Mouse (Mus musculus) CH12.LX (cell line): ENCODE measurements at regions not wholly inside any gene's neighbourhood (a gene's known extent, or its start where the extent isn't known, plus 50 kb on each side); places are given as distances from the start of the nearest gene placed in this dataset.

Source experiments
- DNase-seq: peaks from one replicate; pipeline ENCODE4 v3.0.0-alpha.2; 2013; ENCODE audit errors: extremely low read depth
- H3K27ac ChIP-seq: 2 replicates; pipeline ENCODE4 v1.5.1; 2012; ENCODE audit warnings: low read depth, mild to moderate bottlenecking, control low read depth, moderate library complexity; ENCODE audit not compliant: insufficient read depth
- H3K27me3 ChIP-seq: replicated peaks from 2 replicates; pipeline ENCODE3; 2012; ENCODE audit warnings: inconsistent platforms
- H3K36me3 ChIP-seq, 2 experiments: replicated peaks in 1 of 2; 2 replicates each; pipeline versions ENCODE3 to v1.6.1; 2012; ENCODE audit warnings: inconsistent platforms in 1 of 2, low read length in 1 of 2, mild to moderate bottlenecking in 1 of 2, mixed read lengths in 1 of 2, moderate library complexity in 1 of 2; ENCODE audit not compliant: control insufficient read depth in 1 of 2, insufficient read depth in 1 of 2
- H3K4me1 ChIP-seq, 2 experiments: 2 replicates each; pipeline ENCODE4 v1.6.1; 2012; ENCODE audit warnings: inconsistent platforms in 1 of 2, moderate library complexity in 1 of 2; ENCODE audit not compliant: insufficient read depth in 2 of 2, control insufficient read depth in 1 of 2
- H3K4me2 ChIP-seq: 2 replicates; pipeline ENCODE4 v1.6.1; 2012; ENCODE audit warnings: low read depth, mild to moderate bottlenecking, control low read depth; ENCODE audit not compliant: poor library complexity, insufficient read depth, severe bottlenecking
- H3K4me3 ChIP-seq, 3 experiments: fragments of 150-350 bp in 1 of 3; sonication (generic) in 1 of 3; replicated peaks in 1 of 3; 2 replicates each; pipeline versions ENCODE3 to v1.5.1; 2011 to 2012; ENCODE audit warnings: low read depth in 2 of 3, low read length in 2 of 3, mild to moderate bottlenecking in 2 of 3, moderate library complexity in 2 of 3, control low read depth in 1 of 3, improper control_type of control experiment in 1 of 3, inconsistent platforms in 1 of 3, mixed read lengths in 1 of 3; ENCODE audit not compliant: poor library complexity in 1 of 3
- H3K79me2 ChIP-seq: replicated peaks from 2 replicates; pipeline ENCODE4 v1.6.1; 2012; ENCODE audit warnings: mild to moderate bottlenecking, moderate library complexity; ENCODE audit not compliant: control insufficient read depth, poor library complexity, insufficient read depth, severe bottlenecking; ENCODE audit errors: extremely low read depth
- H3K9ac ChIP-seq: 2 replicates; pipeline ENCODE4 v1.6.1; 2012; ENCODE audit warnings: low read depth, mild to moderate bottlenecking, control low read depth, moderate library complexity; ENCODE audit not compliant: insufficient read depth
- H3K9me3 ChIP-seq: replicated peaks from 2 replicates; pipeline ENCODE3; 2012; ENCODE audit warnings: low read length, inconsistent platforms, mixed read lengths
- BHLHE40 ChIP-seq: IDR thresholded peaks from 2 replicates; pipeline ENCODE4 v1.6.1; 2011; ENCODE audit warnings: mild to moderate bottlenecking, low read depth, low read length, improper control_type of control experiment
- CTCF ChIP-seq, 2 experiments: IDR thresholded peaks in 1 of 2; conservative IDR thresholded peaks in 1 of 2; 2 replicates each; pipeline ENCODE4 v1.5.1; 2011 to 2012; ENCODE audit warnings: low read depth in 2 of 2, low read length in 2 of 2, improper control_type of control experiment in 1 of 2, inconsistent platforms in 1 of 2, mild to moderate bottlenecking in 1 of 2, moderate library complexity in 1 of 2
- E2F4 ChIP-seq: IDR thresholded peaks from 2 replicates; pipeline ENCODE4 v1.6.1; 2011; ENCODE audit warnings: low read depth, low read length, improper control_type of control experiment; ENCODE audit not compliant: insufficient replicate concordance
- EP300 ChIP-seq: IDR thresholded peaks from 2 replicates; pipeline ENCODE4 v1.6.1; 2011; ENCODE audit warnings: low read length, improper control_type of control experiment
- HCFC1 ChIP-seq: IDR thresholded peaks from 2 replicates; pipeline ENCODE4 v1.6.1; 2012; ENCODE audit warnings: low read depth, mild to moderate bottlenecking, inconsistent platforms, low read length, improper control_type of control experiment
- IRF4 ChIP-seq: IDR thresholded peaks from 2 replicates; pipeline ENCODE4 v1.6.1; 2014; ENCODE audit warnings: low read depth, mild to moderate bottlenecking, inconsistent platforms, low read length, improper control_type of control experiment
- JUN ChIP-seq: IDR thresholded peaks from 2 replicates; pipeline ENCODE4 v1.6.1; 2011; ENCODE audit warnings: low read depth, mild to moderate bottlenecking, low read length, improper control_type of control experiment, moderate library complexity; ENCODE audit not compliant: insufficient read depth
- JUND ChIP-seq: conservative IDR thresholded peaks from 2 replicates; pipeline ENCODE4 v1.6.1; 2011; ENCODE audit warnings: low read depth, low read length, improper control_type of control experiment
- KAT2A ChIP-seq: IDR thresholded peaks from 2 replicates; pipeline ENCODE4 v1.6.1; 2012; ENCODE audit warnings: low read length, improper control_type of control experiment, inconsistent platforms; ENCODE audit not compliant: insufficient replicate concordance
- MAX ChIP-seq: IDR thresholded peaks from 2 replicates; pipeline ENCODE4 v1.6.1; 2011; ENCODE audit warnings: low read length, improper control_type of control experiment
- MEF2A ChIP-seq: IDR thresholded peaks from 2 replicates; pipeline ENCODE4 v1.6.1; 2014; ENCODE audit warnings: low read depth, mild to moderate bottlenecking, inconsistent platforms, low read length, improper control_type of control experiment, borderline replicate concordance
- MXI1 ChIP-seq: IDR thresholded peaks from 2 replicates; pipeline ENCODE4 v1.6.1; 2011; ENCODE audit warnings: mild to moderate bottlenecking, low read depth, low read length, improper control_type of control experiment
- MYC ChIP-seq: IDR thresholded peaks from 2 replicates; pipeline ENCODE4 v1.6.1; 2011; ENCODE audit warnings: low read depth, mild to moderate bottlenecking, improper control_type of control experiment, low read length
- NELFE ChIP-seq: IDR thresholded peaks from 2 replicates; pipeline ENCODE4 v1.6.1; 2011; ENCODE audit warnings: low read depth, low read length, improper control_type of control experiment
- NRF1 ChIP-seq: IDR thresholded peaks from 2 replicates; pipeline ENCODE4 v1.6.1; 2014; ENCODE audit warnings: low read depth, mild to moderate bottlenecking, inconsistent platforms, low read length, improper control_type of control experiment, moderate library complexity
- PAX5 ChIP-seq: IDR thresholded peaks from 2 replicates; pipeline ENCODE4 v1.6.1; 2012; ENCODE audit warnings: low read length, inconsistent platforms, mixed read lengths
- POLR2A ChIP-seq: IDR thresholded peaks from 2 replicates; pipeline ENCODE4 v1.6.1; 2011; ENCODE audit warnings: low read depth, mild to moderate bottlenecking, improper control_type of control experiment, low read length
- POLR2AphosphoS2 ChIP-seq: IDR thresholded peaks from 2 replicates; pipeline ENCODE4 v1.6.1; 2011; ENCODE audit warnings: low read depth, low read length, improper control_type of control experiment
- RAD21 ChIP-seq: IDR thresholded peaks from 2 replicates; pipeline ENCODE4 v1.6.1; 2011; ENCODE audit warnings: low read depth, mild to moderate bottlenecking, low read length, improper control_type of control experiment, moderate library complexity
- RCOR1 ChIP-seq: conservative IDR thresholded peaks from 2 replicates; pipeline ENCODE4 v1.6.1; 2012; ENCODE audit warnings: low read depth, mild to moderate bottlenecking, inconsistent platforms, low read length, improper control_type of control experiment
- SIN3A ChIP-seq: IDR thresholded peaks from 2 replicates; pipeline ENCODE4 v1.6.1; 2012; ENCODE audit warnings: low read length, improper control_type of control experiment, inconsistent platforms
- SMC3 ChIP-seq: IDR thresholded peaks from 2 replicates; pipeline ENCODE4 v1.6.1; 2011; ENCODE audit warnings: low read depth, low read length, improper control_type of control experiment
- TCF12 ChIP-seq: IDR thresholded peaks from 2 replicates; pipeline ENCODE4 v1.6.1; 2014; ENCODE audit warnings: low read depth, mild to moderate bottlenecking, inconsistent platforms, low read length, improper control_type of control experiment
- UBTF ChIP-seq: IDR thresholded peaks from 2 replicates; pipeline ENCODE4 v1.6.1; 2012; ENCODE audit warnings: low read depth, mild to moderate bottlenecking, inconsistent platforms, low read length, improper control_type of control experiment, moderate library complexity
- USF1 ChIP-seq: IDR thresholded peaks from 2 replicates; pipeline ENCODE4 v1.6.1; 2014; ENCODE audit warnings: low read depth, mild to moderate bottlenecking, inconsistent platforms, low read length, improper control_type of control experiment
- USF2 ChIP-seq: conservative IDR thresholded peaks from 2 replicates; pipeline ENCODE4 v1.6.1; 2011; ENCODE audit warnings: low read depth, low read length, improper control_type of control experiment
- ZC3H11A ChIP-seq: IDR thresholded peaks from 2 replicates; pipeline ENCODE4 v1.6.1; 2012; ENCODE audit warnings: low read depth, mild to moderate bottlenecking, inconsistent platforms, low read length, improper control_type of control experiment
- ZKSCAN1 ChIP-seq: IDR thresholded peaks from 2 replicates; pipeline ENCODE4 v1.6.1; 2012; ENCODE audit warnings: low read depth, inconsistent platforms, low read length, improper control_type of control experiment, borderline replicate concordance
- ZMIZ1 ChIP-seq: IDR thresholded peaks from 2 replicates; pipeline ENCODE4 v1.6.1; 2012; ENCODE audit warnings: low read depth, mild to moderate bottlenecking, inconsistent platforms, low read length, improper control_type of control experiment
- ZNF384 ChIP-seq: IDR thresholded peaks from 2 replicates; pipeline ENCODE4 v1.6.1; 2012; ENCODE audit warnings: low read depth, low read length, improper control_type of control experiment, inconsistent platforms
- dilution Hi-C: fragments of 300-500 bp; cut with MboI; formaldehyde crosslinking; loops from 2 replicates; pipeline ENCODE4 v1.14.3; 2020; ENCODE audit warnings: low sequenced_read_pairs; ENCODE audit not compliant: extremely low pct_unique_long_range_greater_than_20kb, extremely low pct_ligation_motif_present
- in situ Hi-C: fragments of 300-500 bp; cut with MboI; formaldehyde crosslinking; loops from 3 replicates; pipeline ENCODE4 v1.14.3; 2019; ENCODE audit warnings: low sequenced_read_pairs, low pct_ligation_motif_present, low pct_unique_long_range_greater_than_20kb, mixed read lengths

- TF ChIP-seq NRF1 (no peak), POLR2A (no peak), EP300 (peak; percentile 91), MAX (no peak), HCFC1 (peak; percentile 53; the same call in 1 of the 2 replicates), MEF2A (peak; percentile 89), BHLHE40 (peak; percentile 42; the same call in 1 of the 2 replicates), TCF12 (0 out of 2 replicates have a peak, but pooled peaks have one; percentile 48), RAD21 (no peak)
Measured at GRCm38 (mm10) chr1:14995348-14995747, 1097.8 kb downstream of the 4930444P10Rik start (continued).

- dilution Hi-C loops (no loop called here), in situ Hi-C loops (no loop called here)
- Histone ChIP-seq H3K4me2 (no peak overlapping the region), H3K27ac (no peak overlapping the region), H3K79me2 (no peaks in the 10 kb centered on the region), H3K36me3 (no peaks in the 10 kb centered on the region), H3K9me3 (peaks cover 2% of the 10 kb centered on the region), H3K4me1 (peaks cover 0 to 14% of the 10 kb centered on the region in 2 experiments; a peak in 2 of 4 replicates), H3K9ac (no peak overlapping the region), H3K27me3 (no peaks in the 10 kb centered on the region), H3K4me3 (no peak overlapping the region)
- peak; percentile 55 for DNase-seq
- TF ChIP-seq MXI1 (no peak), RCOR1 (no peak), KAT2A (no peak), MEF2A (no peak), IRF4 (no peak), SIN3A (no peak), ZMIZ1 (no peak), RAD21 (peak; percentile 69), CTCF (conservative IDR thresholded peaks at IDR 0.05 in 1 of 2, IDR thresholded peaks at IDR 0.05 in 1 of 2; ENCODE audit: low read depth in 2 of 2, low read length in 2 of 2) (peak in 1 of 2 experiments; percentile 72; a peak in 3 of 4 replicates), JUN (no peak), ZKSCAN1 (no peak), POLR2AphosphoS2 (no peak), UBTF (no peak), EP300 (no peak), MYC (no peak), JUND (no peak), USF1 (no peak), NRF1 (no peak), E2F4 (no peak), USF2 (no peak), ZC3H11A (no peak), PAX5 (no peak), SMC3 (peak; percentile 71), ZNF384 (no peak), BHLHE40 (no peak), NELFE (no peak)
Measured at GRCm38 (mm10) chr1:14980093-14980711, 1112.9 kb downstream of the 4930444P10Rik start.
